14 mouse cellular contexts compared by ENCODE assay signal in genomic region chr4:55026109-55026646, GRCm38 (mm10).
DNase-seq lines count a peak whose midpoint lies in the region; ATAC-seq lines count a peak whose summit lies in the region.
"Had no signal": no experiment of that assay in that cellular context is flagged by ENCODE, and none has a peak within 500 bp of the region (broad histone marks: within the 10 kb centered on the region; RNA-seq: fewer than 3 reads in every experiment).

No protein-coding gene starts in this region.

- H3K9me3 ChIP-seq in heart, embryonic 11.5 days (replicated peaks; ENCODE audit: control insufficient read depth, low read length) = no peaks in the 10 kb centered on the region
- H3K9me3 ChIP-seq in intestine, embryonic 16.5 days (ENCODE audit: control insufficient read depth, low read length) = no peaks in the 10 kb centered on the region
- H3K9me3 ChIP-seq: liver, embryonic 13.5 days had no signal

- H3K27ac ChIP-seq in heart, embryonic 11.5 days (ENCODE audit: low read depth, low read length) = no peak overlapping the region
- peak overlapping the region; percentile 47; the same call in 1 of the 2 replicates for H3K27ac ChIP-seq in intestine, embryonic 16.5 days (ENCODE audit: low read length)
- H3K27ac ChIP-seq: layer of hippocampus, adult 2 months; liver, embryonic 13.5 days had no signal

- 90% methylated on average over 10 of the region's 10 CpGs for WGBS in heart, embryonic 11.5 days (ENCODE audit: insufficient replicate concordance)
- WGBS in intestine, embryonic 16.5 days = 69% methylated on average over 10 of the region's 10 CpGs

- H3K9ac ChIP-seq in heart, embryonic 11.5 days (ENCODE audit: low read depth, low read length) = no peak overlapping the region
- H3K9ac ChIP-seq in intestine, embryonic 16.5 days (ENCODE audit: low read depth, low read length) = no peak overlapping the region
- H3K9ac ChIP-seq: liver, embryonic 13.5 days had no signal

- intact Hi-C loops in left cerebral cortex, postnatal 36 days (cut with DNase I) = no loop called here

- DNase-seq in heart, adult 18-20 months = peak; percentile 60 to 82
- peak; percentile 13 for DNase-seq in ovary, postnatal 10 days (ENCODE audit: low spot score)
- no peak for DNase-seq in ovary, adult 18-20 months (ENCODE audit: low spot score)
- peak; percentile 19 to 65 for DNase-seq in urinary bladder, postnatal 36 days (ENCODE audit: low spot score in 2 of 2)
- no peak for DNase-seq in left cerebral cortex, postnatal 36 days (ENCODE audit: low spot score in 2 of 2)
- no peak for DNase-seq in frontal cortex, postnatal 10 days (ENCODE audit: low spot score in 2 of 2)
- DNase-seq: adrenal gland, postnatal 14 days; cerebellum, adult 9-10 months; liver, embryonic 13.5 days; thymus, postnatal 4 days had no signal

- no peak overlapping the region for H3K4me2 ChIP-seq in heart, embryonic 11.5 days
- no peak overlapping the region for H3K4me2 ChIP-seq in intestine, embryonic 16.5 days (ENCODE audit: low read depth, low read length)
- H3K4me2 ChIP-seq: liver, embryonic 13.5 days had no signal

- ATAC-seq in heart, embryonic 11.5 days (replicated peaks; ENCODE audit: insufficient number of reproducible peaks, low FRiP score, low TSS enrichment) = no peak
- ATAC-seq in intestine, embryonic 16.5 days = peak; percentile 42; the same call in 1 of the 2 replicates

- H3K36me3 ChIP-seq in heart, embryonic 11.5 days (ENCODE audit: control insufficient read depth, insufficient read depth, low read length) = peaks cover 14% of the 10 kb centered on the region
- H3K36me3 ChIP-seq in intestine, embryonic 16.5 days (ENCODE audit: control insufficient read depth, insufficient read depth, low read length) = peaks cover 11% of the 10 kb centered on the region; the same call in 1 of the 2 replicates
- H3K36me3 ChIP-seq: liver, embryonic 13.5 days had no signal

- H3K27me3 ChIP-seq in heart, embryonic 11.5 days (ENCODE audit: control insufficient read depth, insufficient read depth, low read length) = no peaks in the 10 kb centered on the region
- no peaks in the 10 kb centered on the region for H3K27me3 ChIP-seq in intestine, embryonic 16.5 days (replicated peaks; ENCODE audit: control insufficient read depth, insufficient read depth, low read length)
- H3K27me3 ChIP-seq: liver, embryonic 13.5 days; megakaryocyte, embryonic 14.5 days had no signal

- H3K4me1 ChIP-seq in heart, embryonic 11.5 days (ENCODE audit: control insufficient read depth, insufficient read depth, low read length) = 0 out of 2 replicates have a peak, but pooled peaks cover 5% of the 10 kb centered on the region
- H3K4me1 ChIP-seq in intestine, embryonic 16.5 days (ENCODE audit: control insufficient read depth, insufficient read depth, low read length) = no peaks in the 10 kb centered on the region
- H3K4me1 ChIP-seq: liver, embryonic 13.5 days; megakaryocyte, embryonic 14.5 days had no signal

- no peak overlapping the region for H3K4me3 ChIP-seq in heart, embryonic 11.5 days (ENCODE audit: low read depth, low read length)
- no peak overlapping the region for H3K4me3 ChIP-seq in intestine, embryonic 16.5 days (ENCODE audit: low read length)
- H3K4me3 ChIP-seq: layer of hippocampus, adult 2 months; liver, embryonic 13.5 days; megakaryocyte, embryonic 14.5 days had no signal

Comparison
In these comparisons a context has a peak if more than half of its experiments do, and no peak if none do; other contexts are left out.
1. DNase-seq: peak in heart, adult 18-20 months (2 of 2), ovary, postnatal 10 days (single experiment) and urinary bladder, postnatal 36 days (2 of 2); none in ovary, adult 18-20 months (single experiment), left cerebral cortex, postnatal 36 days (0 of 2) and frontal cortex, postnatal 10 days (0 of 2).